Mouse (Mus musculus): ENCODE results near the gene Slamf7. TPM values are rescaled to one million over a fixed set of nuclear protein-coding genes. Genes with fewer than 3 reads are reported as not detected.
"Not testable (repeated sequence)": the region's sequence is repeated elsewhere in the genome, so short reads cannot be mapped to it uniquely, and the experiment has no call there.

The Slamf7 gene
- polyA plus RNA-seq (2015; fragmentation: Nextera tagmentation; extraction: Ambion mirVana): 0.08 and 0.68 TPM in 2 replicates

DNA sequence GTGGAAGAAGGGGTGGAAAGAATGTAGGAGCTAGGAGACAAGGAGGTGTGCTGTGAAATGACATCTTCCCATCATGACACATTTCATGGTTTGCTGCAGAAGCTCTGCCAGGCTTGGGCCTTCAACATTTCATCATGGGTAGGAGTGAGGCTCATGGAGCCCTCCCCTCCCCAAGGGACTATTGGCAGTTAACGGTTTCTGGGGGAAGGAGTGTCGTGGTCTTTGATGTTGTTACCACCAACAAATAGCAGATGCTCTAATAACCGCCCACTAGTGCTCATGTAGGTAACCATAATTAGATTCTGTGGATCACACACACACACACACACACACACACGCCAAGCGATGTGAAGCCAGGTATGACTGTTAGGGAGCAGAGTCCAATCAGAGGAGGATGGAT is at the start of gene Slamf7:
Gene Slamf7 (minus strand): TSS at position 302 of the 400 bp plus-strand sequence.
- Histone ChIP-seq H3K4me1 (no peaks in the 10 kb centered on the region), H3K4me2 (no peak within 1 kb of the TSS), H3K9ac (replicated peaks) (no peak within 1 kb of the TSS), H3K9me3 (replicated peaks) (no peaks in the 10 kb centered on the region), H3K4me3 (replicated peaks) (no peak within 1 kb of the TSS), H3K27ac (replicated peaks) (no peak within 1 kb of the TSS), H3K36me3 (no peaks in the 10 kb centered on the region), H3K27me3 (replicated peaks) (no peaks in the 10 kb centered on the region)
- no peak for ATAC-seq (ENCODE audit: low FRiP score)
- 93% methylated on average over 5 of the region's 5 CpGs for WGBS

DNA sequence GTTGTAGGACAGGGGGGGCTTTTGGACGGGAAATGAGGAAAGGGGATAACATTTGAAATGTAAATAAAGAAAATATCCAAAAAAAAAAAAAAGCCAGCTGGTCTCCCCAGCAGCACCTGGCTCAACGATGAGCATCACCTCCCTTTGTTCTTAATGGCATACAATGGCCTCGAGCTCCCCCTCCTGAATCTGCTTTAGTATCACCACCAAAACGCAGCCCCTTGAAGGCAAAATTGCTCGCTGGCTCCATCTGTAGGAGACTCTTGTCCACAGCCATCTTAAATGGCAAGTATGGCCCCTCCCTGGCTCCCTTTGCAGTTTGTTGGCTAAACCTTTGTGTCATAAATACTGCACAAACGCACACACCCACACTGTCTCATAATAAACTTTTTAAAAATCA is 46.1 kb upstream of the Slamf7 start:
- ATAC-seq (ENCODE audit: low FRiP score): no peak
- no peak overlapping the region for H3K27ac ChIP-seq (replicated peaks)
- no peaks in the 10 kb centered on the region for H3K9me3 ChIP-seq (replicated peaks)
- H3K27me3 ChIP-seq (replicated peaks): no peaks in the 10 kb centered on the region
- no peak overlapping the region for H3K4me3 ChIP-seq (replicated peaks)
- no peaks in the 10 kb centered on the region for H3K4me1 ChIP-seq
- H3K9ac ChIP-seq (replicated peaks): no peak overlapping the region
- no peak overlapping the region for H3K4me2 ChIP-seq
- WGBS: 26% methylated on average over 6 of the region's 6 CpGs
- H3K36me3 ChIP-seq: no peaks in the 10 kb centered on the region

DNA sequence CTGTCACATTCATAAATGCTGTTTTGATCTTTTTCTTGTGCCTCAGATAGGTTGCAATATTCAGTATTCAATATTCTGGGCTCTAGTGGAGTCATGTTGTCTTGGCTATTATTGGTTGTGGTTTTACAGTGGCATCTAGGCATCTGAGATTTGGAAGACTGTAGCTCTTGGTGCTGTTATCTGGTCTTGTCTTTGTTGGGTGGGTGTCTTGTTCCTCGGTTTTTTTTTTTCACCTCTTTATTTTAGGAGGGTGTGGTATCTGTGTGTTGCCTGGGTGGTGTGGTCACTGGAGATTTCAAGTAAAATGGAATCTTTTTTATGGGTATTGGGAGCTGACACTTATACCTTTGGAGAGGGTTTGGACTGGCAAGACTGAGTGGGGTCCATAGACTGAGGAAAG is 41.1 kb upstream of the Slamf7 start:
- no peaks in the 10 kb centered on the region for H3K4me1 ChIP-seq
- H3K4me2 ChIP-seq: no peak overlapping the region
- no peak overlapping the region for H3K4me3 ChIP-seq (replicated peaks)
- no peaks in the 10 kb centered on the region for H3K9me3 ChIP-seq (replicated peaks)
- no peaks in the 10 kb centered on the region for H3K36me3 ChIP-seq
- WGBS: 75% methylated on average over 1 of the region's 1 CpGs
- no peaks in the 10 kb centered on the region for H3K27me3 ChIP-seq (replicated peaks)
- no peak overlapping the region for H3K9ac ChIP-seq (replicated peaks)
- H3K27ac ChIP-seq (replicated peaks): no peak overlapping the region
- no peak for ATAC-seq (ENCODE audit: low FRiP score)

DNA sequence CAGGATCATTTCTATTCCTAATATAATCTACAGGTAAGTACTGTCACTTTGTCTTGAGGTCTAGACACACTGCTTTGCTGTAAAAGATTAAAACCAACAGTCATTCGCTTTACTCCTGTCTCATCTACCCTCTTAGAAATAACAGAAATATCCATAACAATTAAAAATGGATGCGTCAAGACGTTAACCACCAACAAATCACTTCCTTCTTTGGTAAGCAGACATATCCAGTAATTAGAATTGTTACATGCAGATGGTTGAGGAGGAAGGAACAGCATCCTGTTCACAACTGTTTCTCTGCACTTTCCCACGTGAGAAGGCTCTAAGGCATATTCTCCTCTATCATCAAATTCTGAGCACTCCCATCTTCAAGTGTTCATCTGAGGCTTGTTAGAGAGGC is 34.5 kb upstream of the Slamf7 start:
- no peak overlapping the region for H3K4me2 ChIP-seq
- no peak overlapping the region for H3K4me3 ChIP-seq (replicated peaks)
- no peaks in the 10 kb centered on the region for H3K4me1 ChIP-seq
- no peak for ATAC-seq (ENCODE audit: low FRiP score)
- WGBS: 83% methylated on average over 4 of the region's 4 CpGs
- no peaks in the 10 kb centered on the region for H3K27me3 ChIP-seq (replicated peaks)
- no peak overlapping the region for H3K27ac ChIP-seq (replicated peaks)
- H3K9ac ChIP-seq (replicated peaks): no peak overlapping the region
- H3K9me3 ChIP-seq (replicated peaks): no peaks in the 10 kb centered on the region
- H3K36me3 ChIP-seq: no peaks in the 10 kb centered on the region

DNA sequence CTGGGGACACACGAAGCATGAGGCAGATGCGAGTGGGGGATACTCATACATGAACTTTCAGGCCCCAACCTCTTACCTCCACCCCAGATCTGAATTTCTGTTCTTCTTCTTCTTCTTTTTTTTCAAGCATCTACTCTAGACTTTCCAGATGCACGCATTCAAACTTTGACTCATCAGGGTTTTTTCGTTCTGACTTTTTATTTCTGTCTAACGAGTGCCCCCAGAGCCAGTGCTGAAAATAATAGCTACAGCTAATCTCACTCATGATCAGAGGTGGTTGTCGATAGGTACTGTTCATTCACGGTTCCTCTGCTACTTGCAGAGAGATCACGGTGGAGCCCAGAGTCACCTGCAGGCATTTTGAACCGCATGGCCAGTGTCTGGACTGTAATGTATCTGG is 32.1 kb upstream of the Slamf7 start:
- no peak overlapping the region for H3K27ac ChIP-seq (replicated peaks)
- 96% methylated on average over 9 of the region's 9 CpGs for WGBS
- H3K27me3 ChIP-seq (replicated peaks): no peaks in the 10 kb centered on the region
- no peak overlapping the region for H3K4me3 ChIP-seq (replicated peaks)
- no peak overlapping the region for H3K9ac ChIP-seq (replicated peaks)
- H3K4me2 ChIP-seq: no peak overlapping the region
- no peak for ATAC-seq (ENCODE audit: low FRiP score)
- H3K4me1 ChIP-seq: no peaks in the 10 kb centered on the region
- H3K9me3 ChIP-seq (replicated peaks): no peaks in the 10 kb centered on the region
- no peaks in the 10 kb centered on the region for H3K36me3 ChIP-seq

DNA sequence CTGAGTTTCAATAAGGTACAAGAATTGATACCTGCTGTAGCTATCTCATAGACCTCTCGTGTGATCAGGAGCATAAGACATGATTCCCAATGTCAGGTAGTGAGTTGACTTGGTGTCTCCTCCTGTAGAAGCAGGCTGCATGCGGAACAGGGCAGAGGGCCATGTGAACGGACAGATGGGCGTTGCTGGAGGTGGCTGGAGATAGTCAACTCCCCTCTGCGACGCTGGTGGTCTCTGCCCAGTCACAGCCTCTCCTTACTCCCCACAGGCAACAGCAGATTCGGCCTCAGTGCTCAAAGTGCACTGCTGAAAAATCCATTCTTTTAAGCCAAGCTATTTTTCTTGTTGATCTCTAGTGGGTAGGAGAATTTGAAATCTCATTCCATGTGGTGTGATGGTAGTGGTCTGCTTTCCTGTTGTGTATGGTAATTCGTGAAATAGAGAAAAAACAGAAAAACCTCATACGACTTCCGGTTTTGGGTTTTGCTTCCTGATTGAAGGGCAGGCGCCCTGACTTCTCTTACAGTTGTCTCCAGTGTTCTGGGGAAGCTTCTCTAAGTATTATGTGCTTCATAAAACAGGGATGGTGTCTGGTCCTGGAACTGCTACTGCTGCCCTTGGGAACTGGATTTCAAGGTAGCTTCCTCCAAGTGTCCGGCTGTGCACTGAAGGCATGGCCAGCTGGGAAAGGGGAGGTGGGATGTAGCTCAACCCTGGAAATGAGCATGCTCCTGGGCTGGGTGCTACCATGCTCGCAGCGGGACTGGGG is 28.9 kb upstream of the Slamf7 start, which contains the start of gene Cd48:
Gene Cd48 (plus strand): TSS at position 479 of the 769 bp plus-strand sequence.
- whole genome bisulfite sequencing: 91% methylated on average over 14 of the region's 14 CpGs
- ATAC-seq (ENCODE audit: low FRiP score): no peak
- no peak within 1 kb of the TSS for H3K4me2 ChIP-seq
- H3K9me3 ChIP-seq (replicated peaks): no peaks in the 10 kb centered on the region
- no peak within 1 kb of the TSS for H3K9ac ChIP-seq (replicated peaks)
- no peak within 1 kb of the TSS for H3K27ac ChIP-seq (replicated peaks)
- H3K4me1 ChIP-seq: no peaks in the 10 kb centered on the region
- no peak within 1 kb of the TSS for H3K4me3 ChIP-seq (replicated peaks)
- H3K27me3 ChIP-seq (replicated peaks): no peaks in the 10 kb centered on the region
- H3K36me3 ChIP-seq: no peaks in the 10 kb centered on the region

DNA sequence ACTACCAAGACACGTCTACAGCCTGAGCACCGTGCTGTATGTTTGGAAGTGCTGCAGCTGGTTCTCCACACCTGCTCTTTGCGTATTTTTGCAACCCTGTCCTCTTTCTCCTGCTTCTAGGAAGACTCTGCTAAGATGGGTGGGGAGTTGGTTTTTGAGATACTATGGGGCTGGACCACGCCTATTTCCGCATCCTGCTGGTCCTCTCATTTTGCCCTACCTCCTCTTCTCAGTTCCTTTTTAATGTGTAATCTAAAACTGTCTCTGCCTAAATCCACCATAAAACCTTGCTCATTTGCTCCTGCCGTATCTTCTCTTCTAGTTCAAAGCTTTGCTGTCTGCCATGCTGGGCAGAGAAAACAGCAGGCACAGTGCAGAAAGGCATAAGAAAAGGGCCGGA is 28.2 kb upstream of the Slamf7 start:
- no peaks in the 10 kb centered on the region for H3K4me1 ChIP-seq
- H3K9me3 ChIP-seq (replicated peaks): no peaks in the 10 kb centered on the region
- no peak overlapping the region for H3K9ac ChIP-seq (replicated peaks)
- H3K27me3 ChIP-seq (replicated peaks): no peaks in the 10 kb centered on the region
- WGBS: 93% methylated on average over 7 of the region's 7 CpGs
- no peaks in the 10 kb centered on the region for H3K36me3 ChIP-seq
- H3K4me3 ChIP-seq (replicated peaks): no peak overlapping the region
- H3K27ac ChIP-seq (replicated peaks): no peak overlapping the region
- ATAC-seq (ENCODE audit: low FRiP score): no peak
- H3K4me2 ChIP-seq: no peak overlapping the region

DNA sequence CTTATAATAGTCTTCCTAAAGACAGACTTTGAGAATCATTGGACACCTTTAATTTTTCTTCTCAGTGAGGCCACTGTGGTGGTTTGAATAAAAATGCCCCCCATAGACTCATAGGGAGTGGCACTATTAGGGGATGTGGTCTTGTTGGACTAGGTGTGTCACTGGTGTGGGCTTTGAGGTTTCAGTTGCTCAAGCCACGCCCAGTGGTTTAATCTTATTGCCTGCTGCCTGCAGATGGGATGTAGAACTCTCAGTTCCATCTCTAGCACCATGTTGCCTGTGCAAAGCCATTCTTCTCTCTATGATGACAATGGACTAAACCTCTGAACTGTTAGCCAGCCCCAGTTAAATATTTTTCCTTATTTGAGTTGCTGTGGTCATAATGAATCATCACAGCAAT is 24.9 kb upstream of the Slamf7 start:
- no peak overlapping the region for H3K4me2 ChIP-seq
- H3K4me1 ChIP-seq: no peaks in the 10 kb centered on the region
- H3K4me3 ChIP-seq (replicated peaks): no peak overlapping the region
- no peak for ATAC-seq (ENCODE audit: low FRiP score)
- 75% methylated on average over 1 of the region's 1 CpGs for WGBS
- no peak overlapping the region for H3K27ac ChIP-seq (replicated peaks)
- H3K27me3 ChIP-seq (replicated peaks): no peaks in the 10 kb centered on the region
- no peaks in the 10 kb centered on the region for H3K9me3 ChIP-seq (replicated peaks)
- H3K36me3 ChIP-seq: no peaks in the 10 kb centered on the region
- H3K9ac ChIP-seq (replicated peaks): no peak overlapping the region

DNA sequence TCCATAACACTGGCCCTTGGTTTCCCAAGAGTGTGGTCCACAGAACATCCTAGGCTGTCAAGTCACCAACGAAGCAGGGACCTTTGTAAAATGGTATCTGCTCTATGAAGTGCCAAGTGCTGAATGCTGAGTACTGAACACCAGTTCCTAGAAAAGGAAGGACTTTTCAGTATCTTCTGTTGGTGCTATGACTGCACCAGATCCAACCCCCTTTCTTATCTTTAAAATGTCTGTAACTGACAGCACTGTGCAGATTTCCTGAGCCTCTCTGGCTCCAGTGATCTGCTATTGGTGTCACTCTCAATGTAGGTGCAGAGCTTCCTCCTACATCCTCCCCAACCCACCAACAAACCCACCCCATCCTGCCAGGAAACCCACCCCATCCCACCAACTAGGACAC is 21.6 kb upstream of the Slamf7 start:
- WGBS: 75% methylated on average over 1 of the region's 1 CpGs
- no peak for ATAC-seq (ENCODE audit: low FRiP score)
- no peak overlapping the region for H3K27ac ChIP-seq (replicated peaks)

DNA sequence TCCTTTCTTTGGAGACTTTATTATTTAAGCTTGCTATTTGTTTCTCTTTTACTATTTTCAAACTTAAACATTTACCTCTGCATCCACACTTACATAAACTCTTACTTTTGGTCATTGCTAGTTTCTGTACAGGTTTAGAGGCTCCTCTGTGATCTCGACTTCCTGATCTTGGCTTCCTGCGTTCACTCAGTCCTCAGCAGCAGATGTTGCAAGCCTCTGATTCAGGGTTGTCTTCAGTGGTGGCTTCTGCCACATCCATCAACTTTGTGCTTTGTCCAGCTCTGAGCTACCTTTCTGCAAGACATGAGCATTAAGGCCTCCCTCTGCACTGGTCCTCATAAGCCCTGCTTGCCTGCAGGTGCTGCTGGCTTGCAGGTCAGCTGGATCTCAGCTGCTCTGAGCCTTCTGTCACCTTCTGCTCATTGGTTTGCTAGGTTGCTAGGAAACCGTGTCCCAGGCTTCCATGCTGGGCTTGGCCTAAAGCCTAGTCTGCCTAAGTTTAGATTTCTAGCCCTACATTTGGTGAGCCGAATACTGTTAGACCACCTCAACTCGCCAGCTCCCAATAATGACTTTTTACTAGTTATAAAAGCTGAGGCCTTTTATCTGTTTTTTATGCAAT is 20.1 kb upstream of the Slamf7 start:
- ATAC-seq (ENCODE audit: low FRiP score): no peak
- H3K36me3 ChIP-seq: no peaks in the 10 kb centered on the region
- H3K4me2 ChIP-seq: no peak overlapping the region
- H3K27me3 ChIP-seq (replicated peaks): no peaks in the 10 kb centered on the region
- H3K4me3 ChIP-seq (replicated peaks): no peak overlapping the region
- H3K27ac ChIP-seq (replicated peaks): no peak overlapping the region
- no peaks in the 10 kb centered on the region for H3K9me3 ChIP-seq (replicated peaks)
- no peaks in the 10 kb centered on the region for H3K4me1 ChIP-seq
- 73% methylated on average over 5 of the region's 5 CpGs for WGBS
- no peak overlapping the region for H3K9ac ChIP-seq (replicated peaks)

More for the DNA sequence above, 21.6 kb upstream of the Slamf7 start:
- no peaks in the 10 kb centered on the region for H3K4me1 ChIP-seq
- no peak overlapping the region for H3K9ac ChIP-seq (replicated peaks)
- no peak overlapping the region for H3K4me2 ChIP-seq
- H3K27me3 ChIP-seq (replicated peaks): no peaks in the 10 kb centered on the region
- no peak overlapping the region for H3K4me3 ChIP-seq (replicated peaks)
- H3K36me3 ChIP-seq: no peaks in the 10 kb centered on the region
- no peaks in the 10 kb centered on the region for H3K9me3 ChIP-seq (replicated peaks)

DNA sequence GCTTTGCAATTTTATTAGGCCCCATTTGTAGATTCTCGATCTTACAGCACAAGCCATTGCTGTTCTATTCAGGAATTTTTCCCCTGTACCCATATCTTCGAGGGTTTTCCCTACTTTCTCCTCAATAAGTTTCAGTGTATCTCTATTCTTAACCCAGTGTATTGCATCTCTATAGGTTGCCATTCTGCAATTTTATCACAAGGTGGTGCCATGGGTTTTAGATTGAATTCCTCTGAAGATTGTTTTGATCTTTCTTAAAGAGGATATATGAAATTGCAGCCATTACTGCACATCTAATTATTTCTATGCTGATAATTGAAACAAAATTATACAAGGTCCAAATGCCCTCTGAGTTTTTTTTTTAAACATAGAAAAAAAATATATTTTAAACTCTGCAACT is 19.6 kb upstream of the Slamf7 start:
- H3K27ac ChIP-seq (replicated peaks); H3K4me3 ChIP-seq (replicated peaks); H3K4me2 ChIP-seq; H3K36me3 ChIP-seq; ATAC-seq (ENCODE audit: low FRiP score); H3K27me3 ChIP-seq (replicated peaks); H3K9me3 ChIP-seq (replicated peaks); H3K9ac ChIP-seq (replicated peaks); H3K4me1 ChIP-seq: not testable (repeated sequence)
- 89% methylated on average over 2 of the region's 2 CpGs for WGBS

DNA sequence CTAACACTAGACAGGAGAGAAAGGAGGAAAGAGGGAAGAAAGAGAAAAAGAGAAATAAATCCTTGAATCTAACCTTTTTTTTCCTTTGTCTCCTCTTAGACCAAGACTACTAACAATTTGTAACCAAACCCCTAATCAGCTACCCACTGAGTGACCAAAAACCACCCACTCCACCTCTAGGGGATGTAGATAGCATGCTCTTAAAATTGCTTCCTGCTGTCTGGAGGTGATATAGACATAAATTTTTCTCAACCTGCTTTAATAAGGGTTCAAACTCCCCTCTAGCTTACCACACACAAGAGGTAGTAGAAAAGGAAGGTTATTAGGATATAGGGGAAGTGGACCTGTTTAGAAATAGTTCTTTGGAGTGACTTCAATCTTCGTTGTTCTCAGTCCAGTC is 14.3 kb upstream of the Slamf7 start:
- H3K9ac ChIP-seq (replicated peaks): no peak overlapping the region
- no peaks in the 10 kb centered on the region for H3K36me3 ChIP-seq
- no peak overlapping the region for H3K4me2 ChIP-seq
- H3K9me3 ChIP-seq (replicated peaks): no peaks in the 10 kb centered on the region
- ATAC-seq (ENCODE audit: low FRiP score): no peak
- 94% methylated on average over 1 of the region's 1 CpGs for WGBS
- H3K4me3 ChIP-seq (replicated peaks): no peak overlapping the region
- H3K27ac ChIP-seq (replicated peaks): no peak overlapping the region
- no peaks in the 10 kb centered on the region for H3K27me3 ChIP-seq (replicated peaks)
- no peaks in the 10 kb centered on the region for H3K4me1 ChIP-seq
